Mouse (Mus musculus) adrenal gland, postnatal 14 days (tissue): Measurements from ENCODE around the gene Myl4. TPM values are rescaled to one million over a fixed set of nuclear protein-coding genes. Genes with fewer than 3 reads are reported as not detected.

ENCODE experiments used
- DNase-seq: peaks from one replicate; pipeline ENCODE4 v3.0.0; 2021; ENCODE audit warnings: mixed read lengths
- total RNA-seq: library from RNA; stranded (reverse); gene quantifications from 2 replicates; pipeline ENCODE4 v1.2.3, GENCODE M21; 2021

Myl4 gene
- total RNA-seq, 1 experiment from 2014 or later = 4.3 TPM

DNA sequence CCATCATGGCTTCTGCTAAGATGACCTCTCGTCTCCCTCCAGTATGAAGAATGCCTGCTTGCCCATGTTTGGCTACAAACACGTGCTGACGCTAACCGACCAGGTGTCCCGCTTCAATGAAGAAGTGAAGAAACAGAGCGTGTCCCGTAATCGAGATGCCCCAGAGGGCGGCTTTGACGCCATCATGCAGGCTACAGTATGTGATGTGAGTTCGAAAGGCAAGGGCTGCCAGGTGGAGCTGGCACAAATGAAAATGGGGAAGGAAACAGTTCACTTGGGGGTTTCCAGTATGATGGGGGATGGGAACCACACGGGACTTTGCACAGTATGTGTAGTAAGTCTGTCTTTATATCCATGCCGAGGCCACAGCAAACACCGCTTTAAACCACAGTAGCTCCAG is 86.5 kb downstream of the Myl4 start:
- no peak for DNase-seq

DNA sequence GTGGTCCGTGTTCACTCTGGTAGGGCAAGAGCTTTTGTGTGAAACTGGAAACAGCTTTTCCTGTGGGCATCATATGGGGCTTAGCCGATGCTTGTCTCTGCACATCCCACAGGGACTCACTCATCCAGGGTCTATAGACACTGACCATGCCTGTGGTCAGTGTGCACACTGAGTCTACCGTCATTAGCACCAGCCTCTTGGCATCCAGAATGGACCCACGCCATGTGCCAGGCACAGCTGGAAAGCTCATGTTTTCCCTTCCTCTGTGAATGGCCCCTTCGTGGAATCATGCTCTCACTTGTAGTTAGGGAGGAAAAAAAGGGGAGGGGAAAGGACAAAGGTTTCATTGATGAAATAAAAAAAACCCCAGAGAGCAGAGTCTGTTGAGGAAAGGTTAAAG is 87.5 kb downstream of the Myl4 start:
- DNase-seq = no peak

DNA sequence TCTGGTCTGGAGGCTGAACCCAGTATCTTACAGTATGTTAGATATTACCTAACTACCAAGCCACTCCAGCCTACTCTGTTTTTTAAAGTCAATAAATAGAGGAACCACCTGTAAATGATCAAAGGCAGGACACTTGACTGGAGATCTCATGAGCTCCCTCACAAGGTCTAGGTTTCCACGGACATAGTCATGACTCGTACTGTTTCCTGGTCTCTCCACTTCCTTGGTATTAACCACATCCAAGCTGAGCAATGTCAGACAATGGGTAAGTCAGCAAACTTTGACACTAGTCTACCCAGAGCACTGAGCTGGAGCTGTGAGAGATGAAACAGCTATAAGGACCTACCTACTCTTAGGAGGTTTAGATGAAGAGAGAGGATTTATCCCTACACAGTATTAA is 88.4 kb downstream of the Myl4 start:
- DNase-seq = no peak

DNA sequence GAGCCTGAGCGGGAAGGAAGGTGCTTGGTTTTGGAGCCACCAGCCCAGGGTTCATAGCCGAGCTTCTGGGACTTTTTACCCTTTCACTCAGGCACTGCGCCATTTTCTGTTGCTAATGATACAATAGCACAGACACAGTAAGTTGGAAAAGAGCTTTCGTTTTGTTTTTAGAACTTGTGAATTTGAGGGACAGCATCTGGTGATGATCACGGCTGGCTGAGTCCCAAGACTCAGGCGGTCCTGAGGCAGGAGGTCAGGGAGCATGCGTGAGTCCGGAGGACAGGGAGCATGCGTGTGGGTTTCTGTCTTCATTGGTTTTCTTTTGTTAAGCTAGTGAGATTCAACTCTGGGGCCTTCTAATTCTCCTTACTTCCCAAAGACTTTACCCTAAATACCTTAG is 89.2 kb downstream of the Myl4 start:
- DNase-seq = no peak

DNA sequence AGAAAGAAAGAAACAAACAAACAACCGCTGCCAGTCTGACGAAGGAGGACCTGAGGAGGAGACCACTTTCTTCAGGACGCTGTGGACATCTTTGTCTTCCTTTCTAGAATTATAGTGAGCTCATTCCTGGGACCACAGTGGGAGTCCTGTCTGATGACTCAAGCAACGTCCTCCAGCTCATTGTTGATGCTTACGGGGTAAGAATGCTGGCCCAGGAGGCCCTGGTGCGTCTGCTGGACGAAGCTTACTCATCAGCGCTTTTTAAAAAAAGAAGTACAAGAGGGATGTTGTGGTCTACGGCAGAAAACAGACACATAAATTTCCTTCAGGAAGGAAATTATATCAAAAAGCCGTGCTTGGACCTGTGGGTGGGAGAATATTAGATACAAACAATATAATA is 90.4 kb downstream of the Myl4 start:
- no peak for DNase-seq

DNA sequence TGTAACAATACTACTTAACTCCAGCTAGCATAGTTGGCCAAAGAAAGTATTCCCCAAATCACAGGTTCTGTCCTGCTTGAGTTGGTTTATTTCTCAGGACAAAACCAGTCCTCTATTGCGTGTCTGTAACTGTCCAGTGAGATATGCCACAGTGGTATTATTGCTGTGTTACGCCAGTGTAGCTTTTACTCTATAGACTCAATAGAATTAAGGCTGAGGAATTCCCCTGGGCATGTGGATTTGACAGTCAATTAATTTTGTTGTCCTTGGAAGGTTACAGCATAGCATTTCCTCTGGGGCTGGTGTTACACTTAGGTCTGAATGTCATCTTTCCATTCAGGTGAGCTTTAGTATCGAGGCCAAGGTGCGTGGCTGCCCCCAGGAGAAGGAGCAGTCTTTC is 92.8 kb downstream of the Myl4 start:
- DNase-seq = no peak

Other genes with a start within 250 kb of the Myl4 start
- 49.7 and 53.7 TPM in 2 replicates for gene Kansl1, start 81.8 kb upstream of the Myl4 start, total RNA-seq
- gene Cdc27, start within 50 bp of the Myl4 start, total RNA-seq = 59.1 and 61.0 TPM in 2 replicates
- gene Itgb3, start 57.3 kb downstream of the Myl4 start, total RNA-seq = 12.5 and 13.8 TPM in 2 replicates
- 0.08 and 0.11 TPM in 2 replicates for gene Gm11639, start 135.0 kb downstream of the Myl4 start, total RNA-seq